Mouse (Mus musculus): ENCODE data around the gene Dnah8. TPM values are rescaled to one million over a fixed set of nuclear protein-coding genes. Genes with fewer than 3 reads are reported as not detected.
A peak's percentile ranks its signal among the peaks of the same experiment; 100 is the strongest.

Dnah8 gene
- polyA plus RNA-seq, 1 experiment, result 295 TPM

DNA sequence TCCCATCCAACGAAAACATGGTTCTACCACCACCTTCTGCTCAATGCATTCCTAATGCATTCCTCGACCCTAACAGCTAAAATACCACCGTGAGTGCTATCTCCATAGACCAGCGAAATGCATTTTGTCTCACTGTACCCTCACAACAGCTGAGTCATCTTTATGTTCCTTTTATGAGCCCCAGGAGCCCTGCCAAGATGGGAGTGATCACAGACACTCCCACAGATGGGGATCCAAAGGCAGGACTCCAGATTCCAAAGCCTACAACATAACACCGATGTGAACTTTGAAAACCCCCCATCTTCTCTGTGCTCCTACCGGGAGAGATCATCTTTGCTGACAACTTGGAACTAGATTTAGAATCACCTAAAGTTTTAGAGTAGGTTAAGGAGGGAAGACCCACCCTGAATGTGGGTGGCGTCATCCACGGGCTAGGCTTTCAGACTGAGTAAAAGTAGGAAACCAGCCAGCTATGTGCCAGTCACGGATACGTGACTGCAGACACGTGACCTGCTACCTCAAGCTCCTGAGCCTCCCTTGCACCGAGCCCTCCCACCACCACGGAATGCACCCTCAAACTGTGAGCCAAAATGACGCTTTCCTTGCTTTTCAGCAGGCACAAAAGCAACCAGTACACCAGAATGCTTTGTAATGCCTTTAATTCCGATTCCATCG, 14.7 kb upstream of the Dnah8 start:
- Histone ChIP-seq H3K4me3 (ENCODE audit: control insufficient read depth, low read depth, low read length) (no peak overlapping the region), H3K27ac (ENCODE audit: control insufficient read depth, insufficient read depth, low read depth, low read length) (no peak overlapping the region)

DNA sequence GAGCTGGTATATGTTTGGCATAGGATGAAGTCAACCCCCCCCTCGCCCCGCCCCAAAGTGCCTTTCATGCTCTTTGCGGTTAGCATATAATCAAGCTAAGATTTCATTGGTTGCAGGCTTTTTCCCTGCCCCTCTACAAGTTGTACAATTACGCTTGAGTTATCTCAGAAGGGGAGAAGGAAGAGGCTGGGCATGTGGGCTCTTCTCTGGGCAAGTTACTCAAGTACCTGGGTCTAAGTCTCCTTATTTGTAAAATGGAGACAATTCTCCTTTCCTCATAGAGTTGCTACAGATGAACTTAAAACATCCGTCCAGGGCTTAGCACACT, 14.2 kb upstream of the Dnah8 start:
- H3K36me3 ChIP-seq (ENCODE audit: control insufficient read depth, insufficient read depth, low read length), result no peaks in the 10 kb centered on the region
- TF ChIP-seq POLR2A (IDR thresholded peaks at IDR 0.05; ENCODE audit: control insufficient read depth, low read depth, low read length), result no peak
- TF ChIP-seq CTCF (IDR thresholded peaks at IDR 0.05; ENCODE audit: control insufficient read depth, insufficient read depth, insufficient replicate concordance, low read depth, low read length), result no peak
- H3K27ac ChIP-seq (ENCODE audit: control insufficient read depth, insufficient read depth, low read depth, low read length), result no peak overlapping the region
- H3K4me3 ChIP-seq (ENCODE audit: control insufficient read depth, low read depth, low read length), result no peak overlapping the region
- no peaks in the 10 kb centered on the region for H3K27me3 ChIP-seq (ENCODE audit: control insufficient read depth, insufficient read depth, low read length)
- peaks cover 6% of the 10 kb centered on the region for H3K4me1 ChIP-seq (ENCODE audit: control insufficient read depth, insufficient read depth, low read length)

More for the DNA sequence above, 14.7 kb upstream of the Dnah8 start:
- no peaks in the 10 kb centered on the region for H3K36me3 ChIP-seq (ENCODE audit: control insufficient read depth, insufficient read depth, low read length)
- TF ChIP-seq POLR2A (IDR thresholded peaks at IDR 0.05; ENCODE audit: control insufficient read depth, low read depth, low read length) (no peak), CTCF (IDR thresholded peaks at IDR 0.05; ENCODE audit: control insufficient read depth, insufficient read depth, insufficient replicate concordance, low read depth, low read length) (no peak)
- no peaks in the 10 kb centered on the region for H3K27me3 ChIP-seq (ENCODE audit: control insufficient read depth, insufficient read depth, low read length)
- H3K4me1 ChIP-seq (ENCODE audit: control insufficient read depth, insufficient read depth, low read length), result peaks cover 6% of the 10 kb centered on the region

DNA sequence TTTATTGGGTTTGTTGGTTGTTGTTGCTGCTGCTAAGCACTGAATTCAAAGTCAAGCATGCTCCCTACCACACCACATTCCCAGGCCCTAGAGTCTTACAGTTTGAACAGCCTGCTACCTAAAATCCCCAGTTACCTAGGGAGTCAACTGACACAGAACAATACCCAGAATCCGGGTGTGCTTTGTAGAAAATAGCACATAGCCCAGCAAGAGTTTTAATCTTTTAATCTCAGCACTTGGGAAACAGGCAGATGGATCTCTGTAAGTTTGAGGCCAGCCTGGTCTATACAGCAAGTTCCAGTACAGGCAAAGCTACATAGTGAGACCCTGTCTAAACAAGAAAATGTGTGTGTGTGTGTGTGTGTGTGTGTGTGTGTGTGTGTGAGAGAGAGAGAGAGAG, 13.4 kb upstream of the Dnah8 start:
- no peak for TF ChIP-seq CTCF (IDR thresholded peaks at IDR 0.05; ENCODE audit: control insufficient read depth, insufficient read depth, insufficient replicate concordance, low read depth, low read length)
- no peak for TF ChIP-seq POLR2A (IDR thresholded peaks at IDR 0.05; ENCODE audit: control insufficient read depth, low read depth, low read length)
- Histone ChIP-seq H3K27me3 (ENCODE audit: control insufficient read depth, insufficient read depth, low read length) (no peaks in the 10 kb centered on the region), H3K4me3 (ENCODE audit: control insufficient read depth, low read depth, low read length) (no peak overlapping the region), H3K36me3 (ENCODE audit: control insufficient read depth, insufficient read depth, low read length) (no peaks in the 10 kb centered on the region), H3K27ac (ENCODE audit: control insufficient read depth, insufficient read depth, low read depth, low read length) (no peak overlapping the region), H3K4me1 (ENCODE audit: control insufficient read depth, insufficient read depth, low read length) (peaks cover 6% of the 10 kb centered on the region)

DNA sequence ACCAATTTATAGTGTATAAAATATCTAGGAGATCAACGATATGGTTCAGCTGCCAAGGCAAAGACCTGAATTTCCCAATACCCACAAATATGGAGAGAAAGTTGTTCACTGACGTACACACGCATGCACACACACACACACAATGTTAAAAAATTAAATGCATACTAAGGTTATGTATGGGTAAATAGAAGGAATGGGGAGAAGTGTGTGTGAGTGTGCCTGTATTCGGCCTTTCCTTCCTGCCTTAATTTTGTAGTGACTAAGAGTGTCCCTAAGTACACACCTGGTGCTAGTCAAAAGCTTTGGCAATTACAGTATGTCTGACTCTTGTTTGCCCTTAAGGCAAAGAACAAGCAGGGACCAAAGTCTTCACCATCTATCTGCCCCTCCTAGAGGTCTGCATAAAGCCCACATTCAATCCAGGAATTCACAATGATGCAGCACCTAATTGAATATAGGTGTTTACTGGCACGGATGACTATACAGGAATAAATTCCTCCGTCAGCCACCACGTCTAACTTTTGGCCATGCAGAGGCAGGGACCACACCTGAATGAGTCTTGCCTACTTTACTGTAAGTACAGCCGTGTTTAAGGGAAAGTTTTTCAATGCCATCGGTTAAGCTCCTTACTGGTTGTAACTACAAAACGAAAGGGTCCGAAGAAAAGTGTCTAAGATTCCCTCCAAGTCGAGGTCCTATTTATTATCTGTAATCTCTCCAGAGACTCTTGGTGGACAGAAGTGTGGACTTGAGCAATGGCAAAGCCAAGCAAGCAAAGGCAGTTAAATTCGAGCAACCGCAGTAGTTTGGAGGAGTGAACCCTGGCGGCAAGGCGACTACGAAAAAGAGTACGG, 12.7 kb upstream of the Dnah8 start:
- Histone ChIP-seq H3K4me3 (ENCODE audit: control insufficient read depth, low read depth, low read length) (peak overlapping the region; percentile 97), H3K4me1 (ENCODE audit: control insufficient read depth, insufficient read depth, low read length) (peaks cover 6% of the 10 kb centered on the region), H3K36me3 (ENCODE audit: control insufficient read depth, insufficient read depth, low read length) (no peaks in the 10 kb centered on the region), H3K27ac (ENCODE audit: control insufficient read depth, insufficient read depth, low read depth, low read length) (peak overlapping the region; percentile 89; the same call in 1 of the 2 replicates), H3K27me3 (ENCODE audit: control insufficient read depth, insufficient read depth, low read length) (no peaks in the 10 kb centered on the region)
- TF ChIP-seq CTCF (IDR thresholded peaks at IDR 0.05; ENCODE audit: control insufficient read depth, insufficient read depth, insufficient replicate concordance, low read depth, low read length) (no peak), POLR2A (IDR thresholded peaks at IDR 0.05; ENCODE audit: control insufficient read depth, low read depth, low read length) (no peak)

DNA sequence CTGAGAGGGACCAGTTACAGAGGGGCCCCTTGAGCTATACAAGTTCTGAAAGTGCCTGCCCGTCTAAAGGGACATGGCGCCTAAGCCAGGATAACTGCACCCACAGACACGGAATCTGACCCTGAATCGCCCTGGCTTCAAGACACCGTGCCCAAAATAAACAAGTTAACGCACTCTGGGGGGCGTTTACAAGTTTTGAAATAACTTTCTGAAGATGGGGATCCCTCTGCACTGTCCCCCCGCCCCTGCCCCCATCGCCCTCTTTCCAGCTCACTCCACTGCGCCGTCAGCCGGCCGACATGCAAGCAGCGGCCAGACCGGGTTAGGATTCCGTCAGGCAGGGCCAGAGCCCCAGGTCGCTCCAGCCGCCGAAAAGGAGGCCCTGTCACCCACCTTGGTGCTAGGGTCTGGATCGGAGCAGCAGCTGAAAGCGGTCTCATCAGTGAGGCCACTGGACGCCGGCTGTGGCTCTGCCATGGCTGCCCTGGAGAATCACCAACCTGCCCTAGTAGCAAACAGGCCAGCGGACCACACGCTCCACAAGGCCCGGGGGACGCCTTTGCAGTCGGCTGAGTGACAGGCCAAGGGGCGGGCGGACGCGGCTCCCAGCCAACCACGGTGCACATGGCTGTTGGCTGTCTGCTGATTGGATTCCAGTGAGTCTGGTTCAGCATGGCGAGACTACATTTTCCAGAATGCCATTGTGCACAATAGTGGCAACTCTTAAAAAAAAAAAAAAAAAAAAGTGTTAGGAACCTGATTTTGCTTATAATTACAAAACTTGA, 11.9 kb upstream of the Dnah8 start:
- no peaks in the 10 kb centered on the region for H3K36me3 ChIP-seq (ENCODE audit: control insufficient read depth, insufficient read depth, low read length)
- peak overlapping the region; percentile 97 for H3K4me3 ChIP-seq (ENCODE audit: control insufficient read depth, low read depth, low read length)
- no peaks in the 10 kb centered on the region for H3K27me3 ChIP-seq (ENCODE audit: control insufficient read depth, insufficient read depth, low read length)
- peak overlapping the region; percentile 89 for H3K27ac ChIP-seq (ENCODE audit: control insufficient read depth, insufficient read depth, low read depth, low read length)
- H3K4me1 ChIP-seq (ENCODE audit: control insufficient read depth, insufficient read depth, low read length), result peaks cover 6% of the 10 kb centered on the region
- TF ChIP-seq POLR2A (IDR thresholded peaks at IDR 0.05; ENCODE audit: control insufficient read depth, low read depth, low read length), result peak; percentile 71
- no peak for TF ChIP-seq CTCF (IDR thresholded peaks at IDR 0.05; ENCODE audit: control insufficient read depth, insufficient read depth, insufficient replicate concordance, low read depth, low read length)

DNA sequence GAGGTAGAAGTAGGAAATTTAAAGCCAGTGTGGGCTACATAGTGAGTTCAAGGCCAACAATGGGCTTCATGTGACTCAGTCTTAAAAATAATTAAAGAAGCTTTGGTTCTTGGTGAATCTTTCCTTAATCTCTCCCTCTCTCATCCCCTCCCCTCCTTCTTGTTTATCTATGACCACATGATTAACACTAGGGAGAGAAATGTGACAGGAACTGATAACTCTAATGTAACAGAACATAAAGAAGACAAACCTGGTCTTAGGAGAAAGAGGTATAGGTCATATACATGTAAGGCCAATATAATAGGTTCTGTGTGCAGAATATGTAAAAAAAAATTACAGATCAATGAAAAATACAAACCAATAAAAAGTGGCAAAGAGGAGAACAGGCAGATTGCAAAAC, 10.8 kb upstream of the Dnah8 start:
- H3K4me1 ChIP-seq (ENCODE audit: control insufficient read depth, insufficient read depth, low read length), result peaks cover 6% of the 10 kb centered on the region
- no peaks in the 10 kb centered on the region for H3K27me3 ChIP-seq (ENCODE audit: control insufficient read depth, insufficient read depth, low read length)
- no peak overlapping the region for H3K27ac ChIP-seq (ENCODE audit: control insufficient read depth, insufficient read depth, low read depth, low read length)
- no peak for TF ChIP-seq CTCF (IDR thresholded peaks at IDR 0.05; ENCODE audit: control insufficient read depth, insufficient read depth, insufficient replicate concordance, low read depth, low read length)
- TF ChIP-seq POLR2A (IDR thresholded peaks at IDR 0.05; ENCODE audit: control insufficient read depth, low read depth, low read length), result no peak
- no peak overlapping the region for H3K4me3 ChIP-seq (ENCODE audit: control insufficient read depth, low read depth, low read length)
- no peaks in the 10 kb centered on the region for H3K36me3 ChIP-seq (ENCODE audit: control insufficient read depth, insufficient read depth, low read length)

DNA sequence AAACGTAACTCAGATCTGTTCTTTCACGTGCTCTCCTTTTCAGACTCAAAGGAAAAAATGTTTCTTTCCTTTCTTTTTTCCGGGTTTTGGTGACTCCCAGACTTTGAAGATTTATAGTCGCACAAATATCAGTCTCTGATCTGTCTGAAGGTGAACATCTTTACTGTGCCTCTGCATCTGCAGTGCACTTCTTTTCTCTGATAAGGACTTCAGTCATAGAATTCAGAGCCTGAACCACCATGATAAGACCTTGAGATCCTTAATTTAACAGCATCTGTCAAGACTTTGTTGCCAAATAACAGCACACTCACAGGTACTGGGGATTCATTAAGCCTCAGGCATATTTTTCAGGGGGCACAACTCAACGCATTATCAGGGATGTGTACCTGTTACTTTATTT, 8.0 kb upstream of the Dnah8 start:
- no peak overlapping the region for H3K27ac ChIP-seq (ENCODE audit: control insufficient read depth, insufficient read depth, low read depth, low read length)
- no peaks in the 10 kb centered on the region for H3K36me3 ChIP-seq (ENCODE audit: control insufficient read depth, insufficient read depth, low read length)
- peaks cover 6% of the 10 kb centered on the region for H3K4me1 ChIP-seq (ENCODE audit: control insufficient read depth, insufficient read depth, low read length)
- no peaks in the 10 kb centered on the region for H3K27me3 ChIP-seq (ENCODE audit: control insufficient read depth, insufficient read depth, low read length)
- TF ChIP-seq CTCF (IDR thresholded peaks at IDR 0.05; ENCODE audit: control insufficient read depth, insufficient read depth, insufficient replicate concordance, low read depth, low read length) (no peak), POLR2A (IDR thresholded peaks at IDR 0.05; ENCODE audit: control insufficient read depth, low read depth, low read length) (no peak)
- H3K4me3 ChIP-seq (ENCODE audit: control insufficient read depth, low read depth, low read length), result no peak overlapping the region
